Mouse (Mus musculus) lung, adult 2 months (tissue): Measurements from ENCODE around the gene Fgfr3.

Experiments
- CTCF ChIP-seq: fragments of 200-500 bp; IDR thresholded peaks from 2 replicates; pipeline ENCODE4 v1.5.1; 2011; ENCODE audit warnings: mild to moderate bottlenecking, low read length, control low read depth; ENCODE audit not compliant: insufficient read depth
- POLR2A ChIP-seq: fragments of 200-500 bp; IDR thresholded peaks from 2 replicates; pipeline ENCODE4 v1.6.1; 2011; ENCODE audit warnings: low read depth, mild to moderate bottlenecking, control low read depth, low read length, borderline replicate concordance; ENCODE audit errors: extremely low read depth

GRCm38 (mm10) chr5:33688278-33689220 lies 32.9 kb upstream of the Fgfr3 start:
- TF ChIP-seq CTCF (no peak), POLR2A (no peak)
